Mouse (Mus musculus): ENCODE results near the gene Nkx2-5.

Nkx2-5 gene

DNA sequence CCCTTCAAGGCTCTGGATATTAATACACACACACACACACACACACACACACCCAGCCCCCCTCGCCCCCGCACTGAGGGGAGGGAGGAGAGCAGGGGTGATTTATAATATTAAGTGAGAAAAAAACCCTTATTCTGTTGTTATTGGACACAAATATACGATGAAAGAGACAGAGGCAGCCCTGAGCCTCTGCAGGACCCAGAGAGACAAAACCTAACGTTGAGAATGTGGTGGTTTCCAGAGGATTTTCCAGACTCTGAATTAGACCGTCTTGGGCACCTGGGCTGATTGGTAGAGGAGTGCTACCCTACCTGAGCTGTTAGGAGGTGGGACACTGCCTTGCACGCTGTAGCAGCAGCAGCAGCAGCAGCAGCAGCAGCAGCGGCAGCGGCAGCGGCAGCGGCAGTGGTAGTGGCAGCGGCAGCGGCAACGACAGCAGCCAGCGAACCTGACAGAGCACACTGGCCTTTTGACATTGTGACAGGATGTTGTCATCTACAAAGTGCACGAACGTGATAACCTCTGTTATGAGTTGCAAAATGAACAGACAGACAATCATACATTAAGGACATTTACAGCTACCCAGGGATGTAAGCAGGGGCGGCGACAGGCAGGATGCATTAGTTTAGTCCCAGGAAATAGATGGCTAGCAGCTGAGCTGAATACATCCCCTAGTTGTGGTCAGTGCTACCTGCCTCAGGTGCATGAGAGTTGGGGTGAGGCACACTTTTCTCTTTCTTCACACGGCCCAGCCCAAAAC is 7.8 kb downstream of the Nkx2-5 start:
- no peak for DNase-seq (ENCODE audit: low spot score in 2 of 2)

DNA sequence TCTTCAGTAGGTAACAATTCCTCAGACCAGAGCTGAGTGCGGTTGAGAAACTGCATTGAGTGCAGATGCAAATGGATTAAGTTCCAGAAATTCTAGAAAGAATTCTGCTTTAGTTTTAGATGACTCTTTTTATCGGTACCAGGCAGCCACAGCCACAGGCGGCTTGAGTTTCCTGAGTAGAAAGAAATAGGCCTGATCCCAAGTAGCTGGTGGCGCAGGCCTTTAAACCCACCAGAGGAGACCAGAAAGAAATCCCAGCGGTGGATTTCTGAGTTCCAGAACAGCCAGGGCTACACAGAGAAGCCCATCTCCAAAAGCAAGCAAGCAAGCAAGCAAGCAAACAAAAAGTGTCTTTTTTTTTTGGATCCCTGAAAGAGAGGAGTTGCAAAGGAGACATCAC is 8.4 kb downstream of the Nkx2-5 start:
- DNase-seq (ENCODE audit: low spot score in 2 of 2), result no peak

DNA sequence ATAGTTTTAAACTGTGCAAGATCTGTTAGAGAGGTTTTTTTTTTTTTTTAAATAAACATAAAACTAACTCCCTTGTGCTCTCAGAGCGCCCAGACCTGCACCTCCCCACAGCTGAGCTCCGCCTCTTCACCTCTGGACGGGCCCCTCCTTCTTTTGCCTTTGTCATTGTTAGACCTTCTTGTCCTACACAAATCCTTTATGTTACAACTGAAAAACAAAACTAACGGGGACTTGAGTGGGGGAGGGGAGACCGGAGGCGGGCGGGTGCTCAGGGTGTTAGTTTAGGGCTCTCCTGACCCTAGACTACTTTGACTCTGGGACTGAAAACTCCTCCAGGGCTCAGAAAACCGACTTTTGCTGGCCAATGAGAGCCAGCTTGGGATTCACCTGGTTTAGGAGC is 8.9 kb downstream of the Nkx2-5 start:
- DNase-seq (ENCODE audit: low spot score in 2 of 2), result no peak

DNA sequence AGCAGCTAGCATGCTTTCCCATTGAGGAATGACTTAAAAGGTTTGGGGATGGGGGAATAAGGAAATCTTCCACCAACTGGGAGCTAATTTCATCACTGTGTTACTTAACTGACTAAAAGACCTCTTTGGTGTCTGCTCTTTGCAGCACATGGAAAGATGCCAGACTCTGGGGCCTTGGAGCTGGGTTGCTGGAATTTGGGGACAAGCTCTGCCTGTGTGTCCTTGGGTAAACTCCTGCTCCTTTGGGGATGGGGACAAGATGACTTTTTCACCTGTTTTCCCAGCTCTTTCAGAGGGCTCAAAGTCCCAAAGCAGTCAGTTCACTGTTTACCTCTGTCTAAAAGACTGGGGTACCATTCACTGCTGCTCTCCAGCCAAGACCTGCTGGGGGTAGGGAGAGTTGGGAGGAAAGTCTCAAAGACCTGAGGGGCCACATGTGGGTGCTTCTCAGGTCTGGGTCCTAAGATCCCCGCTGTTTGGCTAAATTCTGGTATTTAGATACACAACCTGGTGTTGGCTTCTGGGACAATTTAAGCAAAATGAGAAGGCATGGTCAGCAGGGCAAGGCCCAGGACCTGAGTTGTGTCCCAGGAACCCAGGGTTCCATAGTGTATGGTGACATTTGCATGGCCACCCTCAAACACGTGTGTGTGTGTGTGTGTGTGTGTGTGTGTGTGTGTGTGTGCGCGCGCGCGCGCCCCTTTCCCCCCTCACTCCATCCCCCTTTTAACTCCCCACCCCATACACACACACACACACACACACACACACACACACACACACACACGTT is 9.6 kb downstream of the Nkx2-5 start:
- DNase-seq (ENCODE audit: low spot score in 2 of 2), result no peak

DNA sequence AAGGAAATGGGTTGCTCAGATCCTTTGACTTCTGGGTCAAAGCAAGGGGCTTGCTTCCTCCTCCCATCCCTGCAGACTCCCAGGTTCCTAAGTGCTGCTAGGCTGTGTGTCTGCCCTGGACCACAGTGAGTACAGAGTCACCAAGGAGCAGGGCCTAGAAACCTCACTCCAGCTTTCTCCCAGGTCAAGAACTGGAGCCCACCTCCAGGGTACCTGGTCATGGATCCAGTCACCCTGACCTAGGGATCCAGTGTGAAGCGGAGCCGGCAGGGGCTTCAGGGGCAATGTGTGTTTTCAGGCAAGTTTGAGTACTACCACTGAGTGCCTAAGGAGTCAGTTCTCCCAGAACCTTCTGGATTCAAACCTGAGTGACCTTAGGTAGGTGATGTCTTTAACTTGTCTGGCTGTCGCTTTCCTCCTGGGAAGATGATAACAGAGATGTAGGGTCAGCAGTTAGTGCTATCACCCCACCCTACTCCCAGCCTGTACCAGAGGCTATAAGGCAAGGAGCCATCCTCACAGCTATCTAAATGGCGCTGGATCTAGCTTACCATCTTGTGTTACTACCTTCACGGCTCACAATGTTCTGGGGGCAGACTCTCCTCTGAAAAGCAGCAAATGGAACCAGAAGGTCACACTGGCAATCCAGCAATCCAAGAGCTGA is 10.4 kb downstream of the Nkx2-5 start:
- no peak for DNase-seq (ENCODE audit: low spot score in 2 of 2)

DNA sequence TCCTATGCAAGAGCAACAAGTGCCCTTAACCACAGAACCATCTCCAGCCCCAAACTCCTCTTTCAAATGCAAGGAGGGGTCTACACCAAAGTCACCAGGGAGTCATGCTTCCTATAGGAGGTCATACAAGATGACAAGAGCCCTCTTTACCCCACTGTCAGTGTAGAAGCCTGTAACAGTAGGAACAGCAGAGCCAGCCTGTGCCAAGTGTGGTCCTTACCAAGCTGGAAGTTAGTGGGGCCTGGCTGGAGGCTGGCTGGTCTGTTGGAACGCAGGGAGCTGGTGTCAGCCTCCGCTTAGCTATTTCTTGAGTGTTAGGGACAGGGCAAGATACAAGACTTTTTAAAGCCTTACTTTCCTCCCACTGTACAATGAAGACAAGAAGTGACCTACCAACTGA is 11.0 kb downstream of the Nkx2-5 start:
- no peak for DNase-seq (ENCODE audit: low spot score in 2 of 2)

DNA sequence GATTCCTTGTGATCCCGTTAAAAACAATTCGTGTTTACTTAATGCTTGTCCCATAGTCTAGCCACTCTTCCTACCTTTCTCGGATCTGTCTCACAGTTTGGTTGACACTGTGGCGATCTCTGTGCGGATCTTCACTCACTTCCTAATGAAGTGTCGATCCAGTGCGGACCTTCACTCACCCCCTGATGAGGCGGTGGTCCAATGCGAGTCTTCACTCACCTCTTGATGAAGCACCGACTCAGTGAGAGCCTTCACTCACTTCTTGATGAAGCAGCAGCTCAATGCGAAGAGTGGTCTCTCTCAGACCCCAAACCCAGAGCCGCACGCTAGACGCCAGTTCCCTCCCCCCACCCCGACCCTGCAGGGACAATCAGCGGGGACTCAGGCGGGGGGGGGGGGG is 18.7 kb downstream of the Nkx2-5 start:
- no peak for DNase-seq (ENCODE audit: low spot score in 2 of 2)

DNA sequence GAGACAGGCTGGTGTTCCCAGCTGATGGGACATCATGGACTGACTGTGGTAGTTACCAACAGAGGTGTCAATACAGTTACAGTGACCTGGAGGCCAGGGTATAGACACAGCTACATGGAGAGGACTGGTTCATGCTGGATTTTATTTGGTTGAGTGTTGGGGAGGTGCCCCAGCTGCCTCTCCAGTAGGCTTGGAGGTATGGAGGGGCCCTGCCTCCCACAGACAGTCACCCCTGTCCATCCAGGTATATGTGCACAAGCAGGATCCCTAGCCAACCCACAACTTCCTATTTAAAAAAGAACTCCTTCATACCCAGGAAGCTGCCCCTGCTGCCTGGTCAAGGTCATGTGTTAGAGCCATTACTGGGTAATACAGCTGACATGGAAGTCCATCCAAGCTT is 27.0 kb downstream of the Nkx2-5 start:
- no peak for DNase-seq (ENCODE audit: low spot score in 2 of 2)

DNA sequence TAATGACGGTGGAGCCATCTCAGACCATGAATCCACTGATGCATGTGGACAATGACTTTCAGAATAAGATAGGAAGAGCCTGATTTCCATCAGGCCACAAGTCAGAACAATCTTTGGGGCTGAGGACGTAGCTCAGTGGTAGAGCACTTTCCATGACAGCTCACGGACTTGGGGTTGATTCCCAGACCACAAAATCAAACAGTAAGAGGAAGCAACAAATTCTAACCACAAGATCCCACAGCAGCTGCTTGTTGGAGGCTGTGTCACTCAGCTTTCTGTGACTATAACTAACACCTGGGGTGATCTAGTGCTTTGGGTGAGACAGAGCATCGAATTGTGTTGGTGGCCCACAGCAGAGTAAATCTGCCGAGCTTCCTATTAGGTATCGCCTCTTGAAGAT is 28.0 kb downstream of the Nkx2-5 start:
- no peak for DNase-seq (ENCODE audit: low spot score in 2 of 2)

DNA sequence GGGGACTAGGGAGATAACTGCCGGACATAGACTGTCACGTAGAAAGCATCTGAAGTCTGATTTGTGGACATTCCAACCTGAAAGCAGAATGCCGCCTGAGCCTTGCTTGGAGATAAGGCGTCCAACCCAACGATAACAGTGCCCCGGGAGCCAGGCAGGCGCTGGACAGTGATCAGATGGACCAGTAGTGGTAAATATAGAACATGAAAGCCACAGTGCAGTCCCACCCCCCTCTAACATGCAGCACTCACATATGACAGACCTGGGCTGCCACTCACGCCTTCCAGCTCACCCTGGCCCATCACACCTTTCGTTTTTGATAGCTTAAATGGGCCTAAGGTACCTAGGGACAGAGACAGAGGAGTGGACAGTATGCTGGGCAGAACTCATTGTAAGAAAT is 31.3 kb downstream of the Nkx2-5 start:
- no peak for DNase-seq (ENCODE audit: low spot score in 2 of 2)

DNA sequence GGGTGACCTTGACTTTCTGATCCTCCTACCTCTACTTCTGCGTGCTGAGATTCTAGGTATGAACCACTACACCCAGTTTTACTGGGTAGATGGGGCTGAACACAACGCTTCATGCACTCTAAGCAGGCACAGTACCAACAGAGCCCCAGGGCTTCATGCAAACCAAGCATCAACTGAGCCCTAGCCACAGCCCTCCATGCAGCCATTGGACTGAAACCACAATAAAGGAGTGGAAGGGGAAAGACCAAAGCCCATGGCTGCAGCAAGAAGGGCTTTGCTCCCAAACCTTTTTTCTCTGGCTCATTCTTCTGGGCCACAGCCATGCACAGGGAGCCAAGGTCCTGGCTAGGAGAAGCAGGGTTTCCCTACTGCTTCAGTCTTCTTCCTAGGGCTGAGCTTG is 32.2 kb downstream of the Nkx2-5 start:
- no peak for DNase-seq (ENCODE audit: low spot score in 2 of 2)

DNA sequence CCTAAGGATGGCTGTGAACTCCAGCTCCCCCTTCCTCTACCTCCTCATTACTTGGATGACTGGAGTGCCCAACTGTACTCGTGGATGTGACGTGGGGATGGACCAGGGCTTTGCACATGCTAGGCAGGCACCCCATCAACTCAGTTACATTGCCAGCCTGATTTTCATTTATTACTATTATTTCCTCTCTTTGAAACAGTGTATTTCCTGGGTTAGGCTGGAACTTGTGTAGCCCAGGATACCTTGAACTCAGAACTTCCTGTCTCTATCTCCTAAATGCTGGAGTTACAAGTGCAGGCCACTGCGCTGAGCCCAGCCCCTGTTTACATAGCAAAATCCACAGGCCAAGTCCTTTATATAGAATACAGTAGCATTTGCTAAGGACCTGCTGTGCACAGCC is 41.9 kb downstream of the Nkx2-5 start:
- no peak for DNase-seq (ENCODE audit: low spot score in 2 of 2)

DNA sequence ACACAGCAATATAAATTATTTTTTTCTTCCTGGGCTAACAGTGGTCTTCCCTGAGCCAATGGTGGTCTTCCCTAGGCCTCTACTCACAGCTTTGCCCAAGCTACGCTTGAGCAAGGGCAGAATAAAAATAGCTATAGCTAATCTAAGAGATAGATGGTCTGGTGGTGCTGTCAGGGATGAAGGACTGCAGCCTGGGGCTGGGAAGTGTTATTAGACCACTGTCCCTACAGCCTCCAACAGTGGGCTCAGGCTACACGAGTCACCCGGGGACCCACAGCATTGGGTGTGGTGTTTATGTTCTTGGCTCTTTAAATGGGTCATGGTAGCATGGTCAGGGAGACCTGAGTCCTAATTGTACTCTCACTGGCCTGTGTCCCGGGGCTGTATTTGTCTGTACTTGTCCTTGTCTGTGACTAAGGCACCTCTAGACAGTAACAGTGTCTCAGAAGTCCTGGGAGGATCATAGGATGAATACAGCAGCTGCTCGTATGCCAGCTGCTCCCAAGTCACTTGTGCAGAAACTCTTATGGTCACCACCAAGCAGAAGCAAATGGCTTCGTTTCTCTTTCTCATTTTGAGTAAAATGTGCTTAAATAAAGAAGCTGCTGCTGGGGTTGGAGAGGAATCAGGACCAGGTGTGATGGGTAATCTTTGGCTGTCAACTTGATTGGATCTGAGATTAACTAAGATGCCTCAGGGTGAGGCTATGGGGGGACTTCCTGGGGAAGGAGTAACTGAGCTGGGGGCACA is 47.3 kb downstream of the Nkx2-5 start:
- no peak for DNase-seq (ENCODE audit: low spot score in 2 of 2)

DNA sequence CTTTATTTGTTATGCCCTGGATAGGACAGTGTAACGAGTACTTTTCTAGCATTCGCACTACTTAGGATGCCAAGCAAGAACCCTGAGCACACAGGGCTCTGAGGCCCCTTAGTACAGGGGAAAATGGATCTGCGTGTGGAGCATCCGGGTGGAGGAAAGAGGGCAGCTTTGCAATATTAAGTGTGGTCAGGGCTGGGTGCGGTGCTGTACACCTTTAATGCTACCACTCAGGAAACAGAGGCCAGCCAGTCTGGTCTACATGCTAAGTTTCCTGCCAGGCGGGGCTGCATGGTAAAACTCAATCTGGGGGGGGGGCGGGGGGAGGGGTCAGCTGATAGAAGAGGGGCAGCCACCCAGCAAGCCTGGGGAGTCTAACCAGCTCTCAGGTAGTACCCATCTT is 49.4 kb downstream of the Nkx2-5 start:
- DNase-seq (ENCODE audit: low spot score in 2 of 2), result no peak

DNA sequence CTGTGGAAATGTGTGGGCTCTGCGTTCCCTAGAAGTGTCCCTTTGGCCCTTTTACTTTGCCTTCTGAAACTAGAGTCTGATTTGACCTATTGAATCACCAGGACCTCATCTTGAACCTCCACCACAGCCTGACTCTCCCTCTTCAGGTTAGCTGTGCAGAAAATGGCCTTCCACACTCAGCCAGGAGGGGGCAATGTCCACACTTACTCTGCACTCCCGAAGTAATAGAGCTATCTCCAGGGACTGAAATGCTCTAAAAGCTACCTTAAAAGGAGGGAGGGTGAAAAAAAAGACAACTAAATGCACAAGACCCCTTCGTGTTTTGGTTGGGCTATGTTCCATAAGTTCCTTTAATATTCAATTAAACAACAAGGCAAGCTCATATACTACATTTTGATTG is 50.1 kb downstream of the Nkx2-5 start:
- peak; percentile 32 to 39 for DNase-seq (ENCODE audit: low spot score in 2 of 2)

DNA sequence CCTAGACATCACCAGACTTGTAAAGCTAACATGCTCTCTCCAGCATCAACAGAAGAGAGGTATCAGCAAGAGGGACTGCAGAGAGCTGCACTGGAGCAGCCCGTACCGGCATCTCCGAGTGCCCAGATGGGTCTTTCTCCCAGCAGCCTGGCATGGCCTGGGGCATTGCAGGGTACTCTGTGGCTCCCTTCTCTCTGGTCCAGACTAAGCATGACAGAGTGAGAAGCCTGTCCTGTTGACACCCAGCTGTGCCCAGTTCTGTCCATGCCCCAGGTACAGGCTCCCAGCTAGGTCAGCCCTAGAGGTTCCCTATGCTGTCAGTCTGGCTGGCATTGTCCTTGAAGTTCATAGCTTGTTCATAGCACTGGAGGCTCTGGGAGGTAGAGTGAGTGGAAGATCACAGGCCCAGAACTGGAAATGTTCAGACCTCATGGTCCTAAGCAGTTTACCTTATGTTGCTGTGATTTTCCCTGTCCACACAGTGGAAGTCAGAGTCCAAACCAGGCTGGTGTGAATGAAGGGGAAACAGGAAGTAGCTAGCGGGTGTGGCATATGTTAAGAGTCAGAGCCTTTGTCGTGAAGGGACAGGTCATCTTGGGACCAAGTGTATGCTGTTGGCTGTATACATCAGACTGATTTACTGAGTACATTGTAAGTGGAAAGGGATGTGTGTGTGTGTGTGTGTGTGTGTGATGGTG is 51.6 kb downstream of the Nkx2-5 start:
- no peak for DNase-seq (ENCODE audit: low spot score in 2 of 2)

DNA sequence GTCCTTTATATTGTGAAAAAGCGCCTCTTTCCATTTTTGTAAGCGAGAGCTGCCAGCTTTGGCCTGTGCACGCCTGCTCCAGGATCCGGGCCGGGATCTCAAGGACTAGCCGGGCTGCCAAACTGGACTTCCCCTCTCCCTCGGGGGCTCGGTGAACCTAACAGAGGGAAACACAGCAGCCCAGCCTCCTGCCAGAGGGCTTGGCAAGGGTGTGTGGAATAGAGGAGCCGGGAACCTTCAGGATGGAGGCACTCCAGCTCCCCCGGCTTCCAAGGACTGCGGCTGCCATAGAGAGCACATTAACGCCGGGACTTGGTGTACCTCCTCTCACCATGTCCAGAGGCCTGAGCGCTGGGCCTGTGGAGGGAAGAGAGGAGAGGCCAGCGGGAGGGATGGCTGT is 52.7 kb downstream of the Nkx2-5 start:
- DNase-seq (ENCODE audit: low spot score in 2 of 2), result no peak

DNA sequence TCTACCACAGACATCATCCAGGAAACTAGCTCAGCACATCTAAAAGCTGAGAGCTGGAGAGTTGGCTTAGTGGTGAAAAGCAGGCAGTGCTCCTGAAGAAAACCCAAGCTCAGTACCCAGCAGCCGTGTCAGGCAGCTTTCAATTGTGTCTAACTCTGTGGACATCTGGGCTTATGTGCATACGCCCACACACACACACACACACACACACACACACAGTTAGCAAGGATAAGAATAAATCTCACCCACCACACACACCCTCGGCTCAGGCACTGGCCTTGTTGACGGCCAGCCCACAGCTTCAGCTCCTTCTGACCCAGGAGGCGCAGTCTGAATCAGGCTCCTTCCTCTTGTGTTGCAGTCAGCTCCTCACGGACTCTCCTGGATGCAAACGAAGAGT is 53.2 kb downstream of the Nkx2-5 start:
- peak in 1 of 2 experiments; percentile 28 for DNase-seq (ENCODE audit: low spot score in 2 of 2)

DNA sequence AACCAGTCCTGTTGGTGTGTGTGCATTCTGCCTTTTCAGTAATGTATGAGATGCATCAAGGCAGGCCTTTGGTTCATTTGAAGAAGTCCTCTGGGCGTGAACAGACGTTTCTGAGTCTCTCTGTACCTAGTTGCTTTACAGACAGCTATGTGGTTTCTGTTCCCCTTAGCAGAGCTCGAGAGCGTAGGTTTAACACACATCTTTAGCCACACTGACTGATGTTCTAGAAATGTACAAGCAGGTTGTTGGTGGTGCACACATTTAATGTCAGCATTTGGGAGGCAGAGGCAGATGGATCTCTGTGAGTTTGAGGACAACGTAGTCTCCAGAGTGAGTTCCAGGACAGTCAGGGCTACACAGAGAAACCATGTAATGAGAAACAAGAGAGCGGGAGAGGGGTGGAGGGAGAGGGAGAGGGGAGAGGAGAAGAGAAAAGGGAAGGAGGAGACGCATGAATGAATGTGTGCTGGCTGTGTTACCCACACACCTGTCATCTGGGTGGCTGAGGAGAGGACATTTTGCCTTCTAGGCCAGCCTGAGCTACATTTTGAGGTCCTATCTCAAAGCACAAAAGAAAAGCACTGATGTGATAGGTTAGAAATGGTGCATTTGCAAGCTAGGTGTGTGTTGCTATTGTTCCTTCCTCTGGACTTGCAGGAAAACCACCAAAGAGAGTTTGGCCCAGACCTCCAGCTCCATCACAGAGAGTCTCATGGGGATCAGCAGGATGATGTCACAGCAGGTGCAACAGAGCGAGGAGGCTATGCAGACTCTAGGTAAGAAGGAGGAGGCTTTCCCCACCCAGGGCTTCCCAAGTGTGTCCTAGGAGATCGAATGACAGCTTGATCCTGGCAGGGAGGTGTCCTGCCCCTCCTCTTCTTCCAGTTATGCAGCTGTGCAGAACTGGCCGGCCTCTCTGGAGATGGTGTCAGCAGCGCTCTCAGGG is 54.3 kb downstream of the Nkx2-5 start:
- DNase-seq (ENCODE audit: low spot score in 2 of 2), result no peak

Measured in frontal cortex, postnatal 25 days (tissue).